Mouse (Mus musculus) C2C12 (cell line): ENCODE data around the gene Gm21119.
"Not testable (repeated sequence)": the region's sequence is repeated elsewhere in the genome, so short reads cannot be mapped to it uniquely, and the experiment has no call there.

Source experiments
- CEBPB ChIP-seq: IDR thresholded peaks from one replicate; pipeline ENCODE4 v1.6.1; 2011; ENCODE audit warnings: low read depth, mild to moderate bottlenecking, control low read depth, moderate library complexity
- CTCF ChIP-seq: IDR thresholded peaks from one replicate; pipeline ENCODE4 v1.5.1; 2011; ENCODE audit not compliant: control insufficient read depth, insufficient read depth, insufficient read length
- FOSL1 ChIP-seq: IDR thresholded peaks from one replicate; pipeline ENCODE4 v1.8.0; 2011; ENCODE audit warnings: mild to moderate bottlenecking, low read length; ENCODE audit not compliant: poor library complexity, insufficient read depth, severe bottlenecking
- MAX ChIP-seq: IDR thresholded peaks from one replicate; pipeline ENCODE4 v1.6.1; 2011; ENCODE audit warnings: mild to moderate bottlenecking, control low read depth
- MYOD1 ChIP-seq: IDR thresholded peaks from one replicate; pipeline ENCODE4 v1.6.1; 2011; ENCODE audit warnings: low read depth; ENCODE audit not compliant: control insufficient read depth, insufficient read length
- MYOG ChIP-seq: IDR thresholded peaks from one replicate; pipeline ENCODE4 v1.6.1; 2011; ENCODE audit not compliant: control insufficient read depth, insufficient read length; ENCODE audit errors: extremely low read depth
- USF1 ChIP-seq: IDR thresholded peaks from one replicate; pipeline ENCODE4 v1.6.1; 2011; ENCODE audit warnings: low read depth, mild to moderate bottlenecking, control low read depth, moderate library complexity

GRCm38 (mm10) chr8:20678418-20678817, 63.7 kb downstream of the Gm21119 start:
- not testable (repeated sequence) for TF ChIP-seq CTCF, MYOD1, MYOG, USF1, FOSL1, MAX, CEBPB
